Mouse (Mus musculus) olfactory bulb, adult 2 months (tissue): ENCODE data around the gene Ss18l1. TPM values are rescaled to one million over a fixed set of nuclear protein-coding genes. Genes with fewer than 3 reads are reported as not detected.

ENCODE experiments used
- H3K27ac ChIP-seq: fragments of 200-500 bp; 2 replicates; pipeline ENCODE4 v1.5.1; 2012; ENCODE audit warnings: low read depth, low read length; ENCODE audit not compliant: insufficient read depth
- H3K4me1 ChIP-seq: fragments of 200-500 bp; 2 replicates; pipeline ENCODE4 v1.6.1; 2012; ENCODE audit warnings: low read length; ENCODE audit not compliant: control insufficient read depth, insufficient read depth
- H3K4me3 ChIP-seq: fragments of 200-500 bp; 2 replicates; pipeline ENCODE4 v1.5.1; 2012; ENCODE audit warnings: mild to moderate bottlenecking, low read depth, low read length, moderate library complexity; ENCODE audit not compliant: insufficient read depth
- CTCF ChIP-seq: fragments of 200-500 bp; IDR thresholded peaks from 2 replicates; pipeline ENCODE4 v1.5.1; 2012; ENCODE audit warnings: low read depth, mild to moderate bottlenecking, low read length, moderate library complexity; ENCODE audit not compliant: insufficient read depth
- POLR2A ChIP-seq: fragments of 200-500 bp; IDR thresholded peaks from 2 replicates; pipeline ENCODE4 v1.6.1; 2012; ENCODE audit warnings: mild to moderate bottlenecking, low read depth, low read length, moderate library complexity; ENCODE audit not compliant: insufficient read depth
- WGBS: fragments of 180-500 bp; shearing (Covaris S2); methylation state at CpG from one replicate; pipeline ENCODE4 v1.1.7; 2018; 5-methylcytosine and 5-hydroxymethylcytosine counted together
- polyA plus RNA-seq: library from polyadenylated mRNA; stranded (reverse); fragments of >200 nt; gene quantifications from 2 replicates; pipeline ENCODE4 v1.2.4, GENCODE M21; 2012; ENCODE audit warnings: low replicate concordance; ENCODE audit not compliant: missing spikeins, insufficient read depth, insufficient read length

Ss18l1 gene
- polyA plus RNA-seq, 1 experiment = not detected

DNA sequence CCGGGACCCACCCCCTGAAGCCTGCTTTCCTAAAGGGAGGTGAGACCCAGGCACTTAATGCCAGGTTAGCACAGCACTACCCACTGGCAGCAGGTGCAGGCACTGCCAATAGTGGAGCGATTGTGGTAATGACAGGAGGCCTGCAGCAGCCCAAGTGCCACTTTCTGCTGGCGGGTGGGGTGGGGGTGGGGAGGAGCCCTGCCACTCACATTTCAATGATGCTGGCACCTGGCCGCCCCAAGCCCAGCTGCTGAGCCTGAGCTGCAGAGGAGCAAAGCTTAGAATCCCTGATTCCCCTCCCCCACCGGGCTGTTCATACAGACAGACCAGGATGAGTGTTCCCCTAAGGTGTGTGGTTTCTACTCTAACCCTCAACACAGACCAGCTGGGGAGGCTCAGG is 53.4 kb downstream of the Ss18l1 start:
- Histone ChIP-seq H3K4me3 (no peak overlapping the region), H3K27ac (no peak overlapping the region), H3K4me1 (peaks cover 42% of the 10 kb centered on the region)
- 16% methylated on average over 5 of the region's 5 CpGs for WGBS
- TF ChIP-seq POLR2A = no peak

DNA sequence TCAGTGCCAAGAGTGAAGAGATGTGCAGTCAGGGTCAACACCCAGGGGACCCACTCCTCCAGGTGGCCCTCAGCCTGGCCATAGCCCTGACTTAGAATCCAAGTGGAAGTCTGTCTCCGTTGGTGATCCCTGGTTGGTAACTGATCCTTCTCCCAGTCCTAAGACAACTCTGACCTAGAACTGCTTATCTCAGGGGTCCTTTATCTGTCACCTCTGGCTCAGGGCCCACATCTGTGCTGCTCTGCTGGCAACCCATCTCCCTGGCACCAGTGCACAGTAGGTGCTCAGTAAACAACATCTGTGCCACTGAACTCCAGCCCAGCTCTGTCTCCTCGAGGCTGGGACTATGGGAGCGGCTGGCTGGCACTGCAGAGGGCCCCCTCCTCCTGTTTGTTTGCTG is 55.3 kb downstream of the Ss18l1 start:
- TF ChIP-seq POLR2A (no peak), CTCF (no peak)
- 44% methylated on average over 3 of the region's 3 CpGs for WGBS
- Histone ChIP-seq H3K4me3 (no peak overlapping the region), H3K4me1 (peaks cover 59% of the 10 kb centered on the region), H3K27ac (no peak overlapping the region)

DNA sequence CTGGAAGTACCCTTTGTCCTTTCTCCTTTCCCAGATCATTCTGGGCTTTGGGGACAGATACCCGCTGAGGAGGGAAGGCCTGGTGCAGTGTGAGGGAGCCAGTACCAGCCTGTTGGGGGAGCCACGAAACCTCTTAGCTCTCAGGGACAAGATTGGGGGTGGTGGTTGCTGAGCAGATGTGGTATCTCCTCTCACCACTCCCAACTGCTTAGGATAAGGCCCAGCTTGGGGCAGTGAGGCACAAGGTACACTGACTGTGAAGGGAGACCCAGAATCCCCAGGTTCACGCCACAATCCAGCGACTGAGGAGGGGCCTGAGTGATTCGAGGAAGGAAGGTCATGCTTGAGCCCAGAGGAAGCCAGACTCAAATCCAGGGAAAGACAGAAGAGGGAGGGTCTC is 55.9 kb downstream of the Ss18l1 start:
- Histone ChIP-seq H3K4me1 (peaks cover 65% of the 10 kb centered on the region), H3K27ac (no peak overlapping the region), H3K4me3 (no peak overlapping the region)
- TF ChIP-seq CTCF (no peak), POLR2A (no peak)
- WGBS = 49% methylated on average over 5 of the region's 5 CpGs

DNA sequence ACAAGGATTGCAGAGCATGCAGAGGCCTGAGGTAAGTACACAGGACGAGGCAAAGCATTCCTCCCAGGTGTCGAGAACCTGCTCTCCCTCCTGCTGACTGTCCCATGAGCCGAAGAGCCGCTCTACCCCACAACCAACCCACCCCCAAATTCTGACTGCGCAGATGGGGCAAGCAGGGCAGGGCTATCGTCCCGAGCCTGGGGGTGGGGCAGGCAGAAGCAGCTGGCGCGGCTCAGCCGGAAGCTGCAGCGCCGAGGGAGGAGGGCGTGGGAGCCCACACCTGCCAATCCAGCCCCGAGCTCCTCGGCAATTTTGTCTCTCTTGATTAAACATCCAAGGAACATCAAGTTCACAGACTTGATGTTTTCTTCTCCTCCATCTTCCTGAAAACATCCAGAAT is 57.2 kb downstream of the Ss18l1 start:
- TF ChIP-seq CTCF = no peak
- no peak for TF ChIP-seq POLR2A
- H3K4me1 ChIP-seq = peaks cover 74% of the 10 kb centered on the region
- 18% methylated on average over 15 of the region's 15 CpGs for WGBS
- no peak overlapping the region for H3K4me3 ChIP-seq
- H3K27ac ChIP-seq = no peak overlapping the region

DNA sequence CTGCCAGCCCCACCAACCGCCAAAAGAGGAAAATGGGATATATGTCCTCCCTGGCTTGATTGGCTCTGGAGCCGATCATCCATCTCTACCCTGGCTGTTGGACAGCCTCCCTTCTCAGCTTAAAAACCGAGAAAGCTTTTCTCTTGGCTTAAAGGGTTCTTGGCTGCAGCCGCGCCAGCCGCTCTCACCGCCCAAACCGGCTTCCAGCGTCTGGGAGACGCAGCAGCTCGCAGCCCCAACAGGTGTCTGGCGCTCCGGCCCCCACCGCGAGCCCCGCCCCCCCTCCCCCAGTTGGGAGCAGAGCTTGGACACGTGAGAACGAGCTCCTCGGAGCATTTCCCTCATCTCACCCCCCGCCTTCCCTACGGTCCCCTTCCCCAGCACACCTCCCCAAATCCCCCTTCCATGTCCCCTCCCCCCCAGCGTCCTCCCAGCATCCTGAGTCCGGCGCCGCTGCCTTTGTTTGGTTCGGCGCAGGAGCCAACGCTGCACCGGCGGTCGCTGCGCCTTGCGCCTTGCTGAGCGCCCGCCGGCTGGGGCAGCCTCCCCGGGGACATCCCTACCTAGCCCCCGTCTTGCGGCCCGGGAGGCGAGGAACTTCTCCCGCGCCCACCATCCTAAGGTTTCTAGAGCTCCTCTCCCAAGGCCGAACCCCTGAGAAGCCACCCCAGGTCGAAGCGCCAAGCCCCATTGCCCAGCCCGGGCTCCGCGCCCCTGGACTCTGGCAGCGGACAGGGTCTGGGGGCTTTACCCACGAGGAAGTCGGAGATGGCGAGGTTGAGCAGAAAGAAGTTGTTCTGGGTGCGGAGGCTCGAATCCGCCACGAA is 61.1 kb downstream of the Ss18l1 start:
- Histone ChIP-seq H3K27ac (no peak overlapping the region), H3K4me1 (peaks cover 65% of the 10 kb centered on the region), H3K4me3 (peak overlapping the region; percentile 72)
- TF ChIP-seq CTCF (no peak), POLR2A (no peak)
- WGBS = under 1% methylated on average over 57 of the region's 57 CpGs

DNA sequence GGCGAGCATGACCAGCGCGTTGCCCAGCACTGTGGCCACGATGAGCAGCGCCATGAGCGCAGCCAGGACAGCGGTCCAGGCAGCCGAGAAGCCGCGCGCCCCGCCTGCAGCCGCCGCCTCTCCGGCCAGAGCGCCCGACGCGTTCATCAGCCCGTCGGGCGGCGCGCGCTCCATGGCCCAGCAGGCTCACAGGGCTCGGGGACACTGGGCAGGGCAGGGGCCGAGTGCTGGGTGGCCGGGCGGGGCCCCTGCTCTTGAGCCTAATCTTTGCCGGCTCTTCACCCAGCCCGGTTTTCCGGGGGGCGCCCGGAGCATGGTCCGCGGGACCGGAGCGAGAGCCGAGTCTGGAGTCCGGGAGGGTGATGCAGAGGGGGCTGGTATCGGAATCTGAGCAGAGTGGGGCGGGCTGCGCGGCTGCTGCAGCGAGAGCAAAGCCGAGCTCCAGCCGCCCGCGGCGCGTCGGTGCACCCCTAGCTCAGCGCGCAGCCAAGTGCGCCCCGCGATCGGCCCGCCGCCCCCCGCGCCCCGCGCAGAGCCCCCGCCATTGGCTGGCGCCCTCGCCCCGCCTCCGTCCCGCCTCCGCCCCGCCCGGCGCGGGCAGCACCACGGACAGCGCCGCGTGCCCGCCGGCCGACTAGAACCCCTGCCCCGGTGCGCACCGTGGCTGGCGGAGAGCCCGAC is 61.8 kb downstream of the Ss18l1 start, which contains the start of gene Hrh3:
TSS of gene Hrh3 (minus strand) at position 511 of the 681 bp plus-strand sequence.
- Histone ChIP-seq H3K4me3 (peak within 1 kb of the TSS; percentile 72), H3K27ac (peak within 1 kb of the TSS; percentile 37; the same call in 1 of the 2 replicates), H3K4me1 (peaks cover 62% of the 10 kb centered on the region)
- TF ChIP-seq CTCF (no peak), POLR2A (no peak; the same call in 1 of the 2 replicates)
- under 1% methylated on average over 82 of the region's 87 CpGs for WGBS

DNA sequence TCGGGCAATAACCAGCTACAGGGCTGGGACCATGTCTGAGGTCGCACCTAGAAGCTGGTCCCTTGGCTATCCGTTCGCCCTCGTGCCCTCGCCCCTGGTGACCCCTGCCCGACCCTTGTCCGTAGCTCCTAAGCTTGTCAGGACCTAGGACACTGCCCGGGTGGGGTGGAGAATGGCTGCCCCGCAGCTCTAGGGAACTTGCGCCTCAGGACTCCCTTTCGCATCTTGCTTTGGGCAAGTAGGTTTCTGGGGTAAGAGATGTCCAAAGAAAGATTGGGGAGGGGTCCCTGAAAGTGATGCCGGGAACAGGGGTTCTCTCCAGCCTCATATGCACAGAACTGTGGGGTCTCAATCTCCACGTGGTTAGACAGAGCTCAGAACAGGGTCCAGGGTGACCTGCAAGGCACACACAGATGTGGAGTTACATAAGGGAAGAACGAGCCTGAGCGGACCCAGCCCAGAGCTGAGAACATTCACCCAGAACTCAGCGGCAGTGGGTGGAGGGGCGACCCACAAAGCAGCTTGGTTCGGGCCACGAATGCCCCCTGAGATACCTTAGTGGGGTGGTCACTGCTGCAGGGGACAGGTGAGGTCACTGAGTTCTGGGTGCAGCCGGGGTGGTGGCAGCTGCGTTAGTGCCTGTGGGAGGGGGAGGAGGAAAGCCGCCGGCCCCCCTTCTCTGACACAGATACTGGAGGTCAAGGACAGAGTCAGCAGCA is 62.5 kb downstream of the Ss18l1 start:
- TF ChIP-seq CTCF (no peak), POLR2A (no peak)
- 6% methylated on average over 24 of the region's 24 CpGs for WGBS
- Histone ChIP-seq H3K27ac (peak overlapping the region; percentile 37; the same call in 1 of the 2 replicates), H3K4me3 (peak overlapping the region; percentile 72), H3K4me1 (peaks cover 58% of the 10 kb centered on the region)

DNA sequence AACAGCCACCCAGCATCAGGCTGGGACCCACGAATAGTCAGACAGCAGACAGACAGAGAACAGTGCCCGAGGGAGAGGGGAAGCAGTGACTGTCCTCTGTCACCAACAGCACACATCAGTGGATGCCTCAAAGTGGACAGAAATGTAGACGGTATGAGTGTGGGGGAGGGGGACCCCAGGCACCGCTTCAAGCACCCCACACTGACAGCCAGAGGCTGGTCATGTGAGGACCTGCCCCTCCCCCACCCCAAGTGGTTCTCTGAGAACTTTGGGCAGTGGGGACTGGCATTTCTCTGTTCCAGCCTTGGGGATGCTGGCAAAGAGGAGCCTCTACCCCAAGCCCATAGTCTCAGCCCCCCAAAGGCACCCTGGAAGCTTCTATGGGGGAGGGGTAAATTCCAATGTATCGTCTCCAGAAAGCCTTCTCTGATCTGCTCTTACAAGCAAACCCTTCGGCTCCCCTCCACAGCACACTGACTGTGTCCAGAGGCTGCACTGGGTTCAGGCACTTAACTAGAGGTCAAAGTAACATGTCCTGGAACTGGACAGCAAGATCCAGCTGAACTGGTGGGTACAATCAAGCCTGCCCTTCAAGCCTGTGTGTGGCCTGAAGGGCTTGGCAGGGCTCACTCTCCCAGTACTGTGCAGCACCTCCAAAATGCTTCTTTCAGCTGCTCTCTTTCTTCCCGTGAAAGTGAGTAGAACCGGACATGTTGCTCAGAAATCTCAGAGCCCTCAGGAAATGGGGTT is 63.3 kb downstream of the Ss18l1 start:
- TF ChIP-seq POLR2A = no peak
- TF ChIP-seq CTCF = no peak
- WGBS = 28% methylated on average over 8 of the region's 8 CpGs
- Histone ChIP-seq H3K4me1 (peaks cover 50% of the 10 kb centered on the region), H3K4me3 (no peak overlapping the region; the same call in 1 of the 2 replicates), H3K27ac (no peak overlapping the region; the same call in 1 of the 2 replicates)
